Mouse (Mus musculus) central nervous system, embryonic 11.5 days (tissue): ENCODE data around the gene Sh3bp4. TPM values are rescaled to one million over a fixed set of nuclear protein-coding genes. Genes with fewer than 3 reads are reported as not detected.

ENCODE experiments used
- polyA plus RNA-seq: library from polyadenylated mRNA; depleted of rRNA; stranded (reverse); fragments of >200 nt; gene quantifications from 2 replicates; pipeline ENCODE4 v1.2.3, GENCODE M21; 2012; rRNA removed

Gene Sh3bp4
- 12.7 and 17.8 TPM in 2 replicates for polyA plus RNA-seq

GRCm38 (mm10) chr1:89070103-89070700 is at the start of gene Sh3bp4:
Sh3bp4 (plus strand) TSS chr1:89070415.

